Mouse (Mus musculus): ENCODE measurements at regions not wholly inside any gene's neighbourhood (a gene's known extent, or its start where the extent isn't known, plus 50 kb on each side); places are given as distances from the start of the nearest gene placed in this dataset.

DNA sequence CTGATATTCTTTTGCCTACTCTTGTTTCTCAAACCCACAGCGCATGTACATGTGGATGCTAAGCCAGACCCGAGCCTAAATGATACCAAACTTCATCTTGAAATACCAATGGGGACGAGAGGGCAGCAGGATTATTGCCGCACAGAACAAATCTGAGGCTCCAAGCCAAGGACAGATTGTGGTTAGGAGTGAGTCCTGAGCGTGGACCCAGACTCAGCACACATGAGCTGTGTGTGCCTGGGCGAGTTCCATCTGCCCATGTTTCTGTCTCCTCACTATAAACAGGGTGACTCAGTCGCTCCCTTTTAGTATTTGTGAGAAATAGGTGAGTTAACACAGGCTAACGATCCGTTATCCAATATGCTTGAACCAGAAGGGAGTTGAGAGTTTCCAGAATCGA, 92.4 kb upstream of the Gadd45a start:
- Histone ChIP-seq H3K4me2 (ENCODE audit: low read depth, low read length) (no peak overlapping the region), H3K27me3 (ENCODE audit: insufficient read depth, low read length) (no peaks in the 10 kb centered on the region), H3K36me3 (ENCODE audit: insufficient read depth, low read length) (no peaks in the 10 kb centered on the region), H3K9ac (replicated peaks; ENCODE audit: low read length) (no peak overlapping the region), H3K4me1 (ENCODE audit: insufficient read depth, low read length) (no peaks in the 10 kb centered on the region), H3K9me3 (ENCODE audit: low read length) (no peaks in the 10 kb centered on the region), H3K27ac (no peak overlapping the region), H3K4me3 (ENCODE audit: low read length) (no peak overlapping the region)
- ATAC-seq (no peak), DNase-seq (ENCODE audit: low spot score) (no peak)
- TF ChIP-seq CTCF (IDR thresholded peaks at IDR 0.05; ENCODE audit: low read depth) = no peak
- 83% methylated on average over 10 of the region's 10 CpGs for WGBS

DNA sequence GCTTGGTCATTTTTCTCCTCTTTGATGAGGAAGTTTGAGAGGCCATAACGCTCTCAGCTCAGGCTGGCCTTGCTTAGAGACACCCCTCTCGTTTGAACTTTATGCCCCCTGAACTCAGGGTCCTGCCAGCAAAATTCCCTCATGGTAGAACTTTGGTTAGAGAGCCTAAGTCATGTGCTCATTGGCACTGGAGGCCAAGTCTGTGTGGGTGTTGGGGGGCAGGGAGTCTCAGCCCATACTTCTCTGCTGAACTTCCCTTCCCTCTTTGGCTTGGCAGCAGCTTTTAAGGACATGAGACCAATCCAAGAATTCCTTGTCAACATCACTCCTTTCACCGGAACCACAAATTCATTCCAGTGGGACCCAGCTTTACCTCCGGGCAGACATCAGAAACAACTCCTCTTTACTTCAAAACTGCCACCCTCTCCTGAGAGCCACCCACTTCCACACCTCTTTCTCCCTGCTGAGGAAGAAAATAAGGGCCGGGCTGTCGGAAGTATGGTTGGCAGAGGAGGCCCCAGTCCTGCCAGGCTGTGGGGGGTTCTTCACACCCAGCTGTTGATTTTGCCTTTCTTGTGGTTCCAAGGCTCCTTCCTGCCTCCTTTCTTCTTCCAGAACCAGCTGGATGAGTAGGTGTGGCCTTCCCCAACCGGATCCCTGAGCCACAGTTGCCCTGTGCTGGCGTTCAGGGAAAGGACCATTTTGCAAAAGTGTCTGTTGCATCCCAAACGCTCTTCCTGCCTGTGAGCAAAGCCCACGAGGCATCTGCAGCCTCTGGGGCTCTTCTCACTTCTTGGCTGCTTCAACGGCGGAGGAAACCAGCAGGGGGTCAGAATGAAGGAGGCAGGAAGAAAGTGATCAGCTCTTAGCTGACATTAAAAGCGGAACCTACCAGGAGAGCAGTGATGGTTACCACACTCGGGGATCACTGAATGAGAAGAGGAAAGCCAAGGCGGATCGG, 91.5 kb upstream of the Gadd45a start:
- ATAC-seq (no peak), DNase-seq (ENCODE audit: low spot score) (no peak)
- H3K36me3 ChIP-seq (ENCODE audit: insufficient read depth, low read length) = no peaks in the 10 kb centered on the region
- H3K4me1 ChIP-seq (ENCODE audit: insufficient read depth, low read length) = no peaks in the 10 kb centered on the region
- no peak overlapping the region for H3K4me2 ChIP-seq (ENCODE audit: low read depth, low read length)
- WGBS = 59% methylated on average over 16 of the region's 16 CpGs
- TF ChIP-seq CTCF (IDR thresholded peaks at IDR 0.05; ENCODE audit: low read depth) = no peak
- H3K9me3 ChIP-seq (ENCODE audit: low read length) = no peaks in the 10 kb centered on the region
- H3K27me3 ChIP-seq (ENCODE audit: insufficient read depth, low read length) = no peaks in the 10 kb centered on the region
- H3K4me3 ChIP-seq (ENCODE audit: low read length) = no peak overlapping the region
- H3K27ac ChIP-seq = no peak overlapping the region
- H3K9ac ChIP-seq (replicated peaks; ENCODE audit: low read length) = no peak overlapping the region

DNA sequence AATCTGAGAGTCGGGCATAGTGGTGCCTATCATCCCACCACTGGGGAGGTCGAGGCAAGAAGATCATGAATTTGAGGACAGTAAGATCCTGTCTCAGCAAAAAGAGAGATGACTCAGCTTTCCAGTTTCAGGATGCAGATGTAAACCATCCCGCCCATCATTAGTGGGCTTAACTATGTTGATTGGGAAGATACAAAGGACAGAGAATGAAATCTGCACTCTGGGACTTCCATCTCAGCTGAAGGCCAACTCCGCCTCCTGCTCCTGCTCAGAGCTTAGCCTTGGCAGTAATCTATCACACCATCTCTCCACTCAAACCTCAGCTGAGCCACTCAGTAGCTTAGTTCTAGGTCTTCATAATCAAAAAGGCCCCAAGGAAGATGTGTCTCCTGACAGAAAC, 90.5 kb upstream of the Gadd45a start:
- Histone ChIP-seq H3K9ac (replicated peaks; ENCODE audit: low read length) (no peak overlapping the region), H3K27me3 (ENCODE audit: insufficient read depth, low read length) (no peaks in the 10 kb centered on the region), H3K4me3 (ENCODE audit: low read length) (no peak overlapping the region), H3K9me3 (ENCODE audit: low read length) (no peaks in the 10 kb centered on the region), H3K4me2 (ENCODE audit: low read depth, low read length) (no peak overlapping the region), H3K27ac (no peak overlapping the region), H3K4me1 (ENCODE audit: insufficient read depth, low read length) (no peaks in the 10 kb centered on the region), H3K36me3 (ENCODE audit: insufficient read depth, low read length) (no peaks in the 10 kb centered on the region)
- TF ChIP-seq CTCF (IDR thresholded peaks at IDR 0.05; ENCODE audit: low read depth) = no peak
- 90% methylated on average over 4 of the region's 4 CpGs for WGBS
- no peak for ATAC-seq
- no peak for DNase-seq (ENCODE audit: low spot score)

DNA sequence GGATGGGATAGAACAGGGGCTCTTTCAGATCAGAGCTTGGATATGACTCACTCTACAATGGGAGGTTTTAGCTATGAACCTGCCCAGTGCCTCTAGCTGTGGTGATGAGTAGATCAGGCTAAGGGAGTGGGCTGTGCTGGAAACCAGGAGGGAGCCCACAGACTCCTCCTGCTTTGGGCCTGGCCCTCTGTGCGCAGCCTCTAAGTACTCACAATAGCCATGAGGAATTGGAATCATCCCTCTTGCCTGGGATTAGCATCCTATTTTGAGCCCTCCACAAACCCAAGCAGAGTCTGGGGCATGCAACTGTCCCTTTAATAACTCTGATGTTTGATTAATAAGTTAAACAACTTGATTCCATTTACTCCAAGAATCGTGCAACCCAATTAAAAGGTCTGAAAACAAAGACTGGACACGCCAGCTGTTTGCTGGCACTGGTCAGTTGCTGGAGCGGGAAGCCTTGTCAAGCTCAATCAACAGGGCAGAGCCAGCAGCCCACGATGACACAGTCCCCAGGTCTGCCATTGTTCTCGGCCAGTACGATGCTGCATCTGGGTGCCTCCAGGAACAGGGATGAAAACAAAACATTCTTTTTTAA, 88.6 kb upstream of the Gadd45a start:
- TF ChIP-seq CTCF (IDR thresholded peaks at IDR 0.05; ENCODE audit: low read depth) = no peak
- no peak overlapping the region for H3K27ac ChIP-seq
- no peak overlapping the region for H3K4me3 ChIP-seq (ENCODE audit: low read length)
- ATAC-seq (no peak), DNase-seq (ENCODE audit: low spot score) (no peak)
- no peaks in the 10 kb centered on the region for H3K36me3 ChIP-seq (ENCODE audit: insufficient read depth, low read length)
- no peaks in the 10 kb centered on the region for H3K4me1 ChIP-seq (ENCODE audit: insufficient read depth, low read length)
- H3K9me3 ChIP-seq (ENCODE audit: low read length) = no peaks in the 10 kb centered on the region
- no peak overlapping the region for H3K4me2 ChIP-seq (ENCODE audit: low read depth, low read length)
- H3K9ac ChIP-seq (replicated peaks; ENCODE audit: low read length) = no peak overlapping the region
- WGBS = 35% methylated on average over 7 of the region's 7 CpGs
- no peaks in the 10 kb centered on the region for H3K27me3 ChIP-seq (ENCODE audit: insufficient read depth, low read length)

DNA sequence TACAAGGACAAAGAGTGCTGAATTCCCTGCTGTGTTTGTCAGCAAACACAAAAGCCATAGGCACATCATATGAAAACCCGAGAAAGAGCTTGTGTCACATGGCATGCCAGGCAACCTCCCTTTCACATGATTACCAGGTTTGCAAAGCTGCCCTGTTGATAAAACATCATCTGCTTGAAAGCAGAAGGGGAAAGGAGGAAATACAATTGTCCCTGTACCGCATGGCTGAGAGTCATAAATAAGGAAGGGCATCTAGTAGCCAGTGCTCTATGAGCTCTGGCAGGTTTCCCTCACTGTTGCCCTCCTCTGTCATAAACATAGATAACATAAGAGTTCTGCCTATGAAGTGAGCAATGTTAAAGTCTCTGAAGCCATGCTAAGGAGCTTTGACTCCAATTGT, 86.8 kb upstream of the Gadd45a start:
- 42% methylated on average over 2 of the region's 2 CpGs for WGBS
- Histone ChIP-seq H3K27me3 (ENCODE audit: insufficient read depth, low read length) (no peaks in the 10 kb centered on the region), H3K9me3 (ENCODE audit: low read length) (no peaks in the 10 kb centered on the region), H3K9ac (replicated peaks; ENCODE audit: low read length) (no peak overlapping the region), H3K27ac (no peak overlapping the region), H3K36me3 (ENCODE audit: insufficient read depth, low read length) (no peaks in the 10 kb centered on the region), H3K4me3 (ENCODE audit: low read length) (no peak overlapping the region), H3K4me1 (ENCODE audit: insufficient read depth, low read length) (no peaks in the 10 kb centered on the region), H3K4me2 (ENCODE audit: low read depth, low read length) (no peak overlapping the region)
- DNase-seq (ENCODE audit: low spot score) (no peak), ATAC-seq (no peak)
- no peak for TF ChIP-seq CTCF (IDR thresholded peaks at IDR 0.05; ENCODE audit: low read depth)

DNA sequence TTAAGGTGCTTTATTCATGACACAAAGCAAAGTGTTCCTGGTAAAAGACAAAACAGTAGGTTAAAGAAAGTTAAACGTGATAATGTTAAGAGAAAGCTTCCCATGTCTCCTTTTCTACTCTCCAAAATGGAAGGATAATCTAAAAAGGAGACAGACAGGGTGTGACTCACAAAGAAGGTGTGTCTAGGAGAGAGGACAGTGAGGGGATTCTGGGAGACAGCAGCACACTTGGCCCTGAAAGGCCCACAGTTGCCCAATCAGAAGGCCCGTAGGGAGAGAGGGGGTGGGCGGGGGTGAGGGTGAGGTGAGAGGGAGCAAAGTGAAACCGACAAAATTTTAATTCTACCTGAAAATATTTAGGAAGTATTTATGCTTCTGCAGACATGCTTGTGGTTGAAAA, 85.8 kb upstream of the Gadd45a start:
- H3K27ac ChIP-seq = no peak overlapping the region
- no peak overlapping the region for H3K4me3 ChIP-seq (ENCODE audit: low read length)

DNA sequence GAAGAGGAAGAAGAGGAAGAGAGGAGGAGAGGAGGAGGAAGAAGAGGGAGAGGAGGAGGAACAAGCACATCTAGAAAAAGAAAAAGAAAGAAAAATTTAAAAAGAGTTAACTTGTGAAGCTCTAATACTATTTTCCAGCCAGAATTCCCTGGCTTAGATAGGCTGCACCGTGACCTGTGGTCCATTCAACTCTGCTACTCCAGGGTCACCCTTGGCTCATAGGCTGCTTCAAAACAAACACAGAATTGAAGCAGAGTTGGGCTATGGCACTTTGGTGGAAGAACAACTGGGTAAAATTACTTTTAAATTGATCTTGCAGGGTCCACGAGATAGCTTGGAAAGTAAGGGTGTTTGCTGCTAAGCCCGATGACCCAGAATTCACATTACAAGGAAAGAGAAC, 79.0 kb upstream of the Gadd45a start:
- DNase-seq (ENCODE audit: low spot score) (no peak), ATAC-seq (no peak)
- H3K9me3 ChIP-seq (ENCODE audit: low read length) = no peaks in the 10 kb centered on the region
- no peak overlapping the region for H3K4me2 ChIP-seq (ENCODE audit: low read depth, low read length)
- H3K27me3 ChIP-seq (ENCODE audit: insufficient read depth, low read length) = no peaks in the 10 kb centered on the region
- no peak overlapping the region for H3K9ac ChIP-seq (replicated peaks; ENCODE audit: low read length)
- 78% methylated on average over 3 of the region's 3 CpGs for WGBS
- no peaks in the 10 kb centered on the region for H3K36me3 ChIP-seq (ENCODE audit: insufficient read depth, low read length)
- no peak for TF ChIP-seq CTCF (IDR thresholded peaks at IDR 0.05; ENCODE audit: low read depth)
- H3K27ac ChIP-seq = no peak overlapping the region
- no peak overlapping the region for H3K4me3 ChIP-seq (ENCODE audit: low read length)
- H3K4me1 ChIP-seq (ENCODE audit: insufficient read depth, low read length) = 0 out of 2 replicates have a peak, but pooled peaks cover 8% of the 10 kb centered on the region

More for the DNA sequence above, 85.8 kb upstream of the Gadd45a start:
- Histone ChIP-seq H3K36me3 (ENCODE audit: insufficient read depth, low read length) (no peaks in the 10 kb centered on the region), H3K4me1 (ENCODE audit: insufficient read depth, low read length) (no peaks in the 10 kb centered on the region), H3K9ac (replicated peaks; ENCODE audit: low read length) (no peak overlapping the region), H3K4me2 (ENCODE audit: low read depth, low read length) (no peak overlapping the region), H3K27me3 (ENCODE audit: insufficient read depth, low read length) (no peaks in the 10 kb centered on the region), H3K9me3 (ENCODE audit: low read length) (no peaks in the 10 kb centered on the region)
- TF ChIP-seq CTCF (IDR thresholded peaks at IDR 0.05; ENCODE audit: low read depth) = no peak
- whole genome bisulfite sequencing = 83% methylated on average over 4 of the region's 4 CpGs
- DNase-seq (ENCODE audit: low spot score) = no peak
- ATAC-seq = no peak

Measured in hindbrain, postnatal 0 days (tissue).